Mouse (Mus musculus) frontal cortex, postnatal 10 days (tissue): ENCODE data around the gene Prdm11.

ENCODE experiments used
- DNase-seq, 2 experiments: peaks; one replicate each; pipeline ENCODE4 v3.0.0; 2022; ENCODE audit warnings: low spot score in 2 of 2, mixed read lengths in 1 of 2

Prdm11 gene

DNA sequence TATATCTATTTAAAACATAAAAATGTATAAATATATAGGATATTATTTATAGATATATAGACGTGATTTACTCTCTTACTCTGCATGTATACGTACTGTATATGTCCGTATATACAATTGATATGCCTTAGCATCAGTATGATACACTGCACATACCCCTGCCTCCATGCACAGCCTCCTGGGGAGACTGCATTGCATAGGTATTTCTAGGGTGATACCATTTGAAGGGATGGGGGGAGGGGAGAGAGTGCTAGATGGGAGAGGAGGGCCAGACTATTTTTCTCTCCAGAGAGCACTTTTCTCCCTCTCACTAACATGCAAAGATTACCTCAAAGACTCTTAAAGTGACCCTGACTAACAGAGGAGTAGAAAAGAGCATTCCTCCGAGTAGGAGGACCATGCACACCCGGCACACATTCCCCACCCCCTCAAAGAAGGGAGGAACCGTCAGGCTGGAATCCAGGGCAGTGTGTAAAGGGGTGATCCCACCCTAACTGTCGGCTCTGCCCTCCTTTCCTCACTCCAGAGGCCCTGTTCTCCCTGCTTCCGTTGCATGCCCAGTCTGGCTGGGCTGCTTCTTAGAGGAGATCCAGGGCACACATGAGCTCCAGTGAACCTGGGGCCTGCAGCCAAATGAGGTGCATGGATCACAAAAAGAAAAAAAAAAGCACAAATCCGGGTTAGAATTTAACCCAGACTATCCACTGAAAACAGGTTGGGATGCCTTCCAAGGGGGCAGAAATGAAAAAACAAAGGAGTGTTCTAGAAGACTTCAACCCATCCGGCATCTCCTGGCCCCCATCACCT lies 78.7 kb downstream of the Prdm11 start:
- no peak for DNase-seq

- no peak for DNase-seq
Observed at GRCm38 (mm10) chr2:92966257-92966656, 79.7 kb downstream of the Prdm11 start.

- no peak for DNase-seq
Observed at GRCm38 (mm10) chr2:92964345-92964744, 81.6 kb downstream of the Prdm11 start.

- DNase-seq = no peak
Observed at GRCm38 (mm10) chr2:92958640-92959039, 87.3 kb downstream of the Prdm11 start.

DNA sequence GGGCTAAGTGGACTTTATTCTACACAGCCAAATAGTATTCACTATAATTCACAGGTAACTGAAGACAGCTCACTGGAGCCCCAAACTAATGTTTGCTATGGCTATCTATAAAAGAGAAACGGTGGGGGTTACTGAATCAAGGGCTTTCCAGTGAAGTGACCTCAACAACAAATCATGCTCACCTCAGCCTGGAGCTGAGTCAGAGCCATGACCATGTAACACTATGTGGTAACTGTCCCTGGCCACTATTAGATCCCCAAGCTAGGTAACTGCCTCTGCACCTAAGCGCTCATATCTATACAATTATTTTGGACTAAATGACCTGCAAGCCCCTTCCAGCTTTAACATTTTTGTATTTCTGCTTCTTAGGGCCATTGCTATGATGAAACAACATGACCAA lies 89.0 kb downstream of the Prdm11 start:
- DNase-seq = no peak

GRCm38 (mm10) chr2:92954404-92955114 lies 91.4 kb downstream of the Prdm11 start:
- peak; percentile 48 to 61 for DNase-seq

- DNase-seq = no peak
Observed at GRCm38 (mm10) chr2:92953450-92953849, 92.5 kb downstream of the Prdm11 start.

DNA sequence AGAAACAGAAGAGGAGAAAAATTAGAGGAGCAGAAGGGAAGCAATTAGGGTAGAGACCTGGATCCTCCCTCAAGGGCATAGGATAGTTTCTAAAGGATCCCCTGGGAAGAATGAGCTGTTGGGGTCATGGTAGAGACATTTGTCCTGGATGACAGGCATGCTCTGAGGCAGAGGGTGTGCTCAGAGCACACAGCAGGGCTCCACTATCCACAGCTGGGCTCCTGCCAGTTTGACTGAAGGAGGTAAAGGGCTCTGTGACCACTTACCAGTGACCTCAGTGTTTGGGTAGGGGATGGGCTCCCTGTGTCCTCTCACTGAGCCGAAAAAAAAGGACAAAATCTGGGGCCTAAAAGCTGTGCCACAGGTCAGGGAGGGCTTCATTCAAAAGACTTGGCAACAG lies 96.4 kb downstream of the Prdm11 start:
- DNase-seq = no peak

DNA sequence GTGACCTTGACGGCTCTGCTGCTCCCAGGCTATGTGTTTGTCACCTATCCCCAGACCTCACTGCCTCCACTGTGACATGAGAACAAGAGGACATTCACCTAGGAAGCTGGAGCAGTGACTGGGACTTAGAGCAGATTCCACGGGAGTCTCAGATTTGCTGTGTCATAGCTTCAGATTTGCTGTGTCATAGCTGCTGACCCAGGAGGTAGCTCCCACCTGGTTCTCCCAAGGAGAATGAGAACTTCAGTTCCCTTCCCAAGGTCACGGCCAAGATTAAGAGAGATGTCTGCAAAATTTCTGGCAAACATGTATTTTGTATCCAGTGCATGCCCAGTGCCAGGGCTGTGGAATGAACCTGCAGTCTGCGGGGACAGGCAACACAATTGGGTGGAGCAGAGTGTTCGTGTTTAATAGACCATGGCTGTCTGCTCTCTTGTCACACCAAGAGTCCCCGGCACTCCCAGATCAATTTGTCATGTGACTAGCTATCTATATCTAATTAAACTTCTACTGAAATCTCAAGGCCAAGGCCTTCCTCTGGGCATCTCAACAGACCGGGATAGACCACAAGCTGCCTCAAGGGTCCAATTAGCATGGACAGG lies 97.2 kb downstream of the Prdm11 start:
- DNase-seq = no peak

DNA sequence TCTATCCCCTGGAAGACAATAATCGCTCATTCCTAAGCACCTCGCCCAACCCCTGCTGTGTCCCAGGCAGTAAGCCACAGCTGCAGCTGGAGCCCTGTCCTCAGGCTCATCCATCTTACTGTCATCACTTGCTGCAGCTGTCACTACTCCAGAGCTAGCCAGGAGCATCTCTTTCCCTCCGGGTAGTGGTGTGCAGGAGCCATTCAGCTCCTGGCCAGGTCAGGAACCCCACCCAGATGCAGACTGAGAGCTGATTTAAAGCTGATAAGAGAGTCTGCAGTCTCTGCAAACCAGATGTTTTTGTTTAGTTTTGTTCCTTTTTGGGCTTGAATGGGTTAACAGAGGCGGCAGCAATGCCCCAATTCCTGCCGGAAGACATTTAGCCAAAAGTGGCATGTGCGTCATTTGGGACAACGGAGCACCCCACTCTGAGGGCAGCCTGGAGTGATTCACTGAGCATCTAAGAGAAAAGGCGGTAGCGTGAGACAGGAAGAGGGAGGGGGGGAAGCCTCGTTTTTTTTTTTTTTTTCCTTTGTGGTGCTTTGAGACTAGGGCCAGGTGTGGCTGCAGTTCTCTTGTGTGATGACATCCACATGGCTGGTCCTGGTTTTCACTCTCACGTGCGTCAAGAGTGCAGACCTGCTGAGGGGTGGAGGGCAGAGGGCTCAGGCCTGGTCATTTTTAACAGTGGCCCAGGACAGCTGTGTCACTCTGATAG lies 97.8 kb downstream of the Prdm11 start:
- DNase-seq = no peak

- DNase-seq = no peak
Observed at GRCm38 (mm10) chr2:92945824-92946598, 100.0 kb downstream of the Prdm11 start.

DNA sequence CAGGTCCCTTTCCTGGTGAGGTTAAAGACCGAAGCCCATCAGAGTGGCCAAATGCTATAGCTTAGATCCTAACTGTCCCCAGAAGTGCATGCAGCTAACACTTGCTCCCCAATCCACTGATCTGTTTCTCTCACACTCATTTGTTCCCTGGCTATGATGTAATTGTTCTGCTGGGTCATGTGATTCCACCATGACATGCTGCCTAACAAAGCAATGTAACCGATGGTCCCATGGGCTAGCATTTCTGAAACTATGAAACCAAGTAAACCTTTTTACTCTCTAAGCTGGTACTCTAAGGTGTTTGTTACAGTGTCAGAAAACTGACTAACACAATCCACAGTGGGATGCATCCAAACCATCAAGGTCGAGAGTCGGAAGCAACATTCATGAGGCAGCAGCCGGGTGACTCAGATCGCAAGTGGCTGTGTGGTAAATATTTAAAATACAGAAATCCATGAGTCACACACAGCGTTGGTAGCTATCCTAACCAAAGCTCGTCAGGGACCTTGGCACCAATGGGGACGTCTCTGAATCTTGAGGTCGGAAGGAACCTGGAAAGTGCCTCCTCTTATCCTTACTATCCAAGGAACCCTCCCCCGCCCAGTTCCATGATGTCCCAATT lies 100.7 kb downstream of the Prdm11 start:
- DNase-seq = no peak

- no peak for DNase-seq
Observed at GRCm38 (mm10) chr2:92944356-92944755, 101.6 kb downstream of the Prdm11 start.

- DNase-seq = no peak
Observed at GRCm38 (mm10) chr2:92943406-92943805, 102.6 kb downstream of the Prdm11 start.

GRCm38 (mm10) chr2:92941463-92941862 lies 104.5 kb downstream of the Prdm11 start:
- DNase-seq = no peak

DNA sequence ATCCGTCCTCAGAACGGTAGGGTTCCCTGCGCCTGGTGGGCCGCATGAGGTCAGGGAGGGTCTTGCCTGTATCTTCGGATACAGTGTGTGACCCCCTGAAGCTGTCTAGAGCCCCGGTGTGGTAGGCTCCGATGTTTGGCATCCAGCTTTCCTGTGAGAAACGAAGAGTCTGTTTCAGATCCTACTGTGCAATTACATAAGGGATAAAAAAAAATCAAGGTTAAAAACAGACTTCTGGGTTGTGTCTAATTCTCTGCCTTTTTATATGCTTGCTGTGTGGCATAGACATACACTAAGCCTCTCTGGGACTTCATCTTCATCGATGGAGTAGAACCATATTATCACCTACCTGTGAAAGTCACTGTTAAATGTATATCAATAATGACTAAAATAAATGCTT lies 105.0 kb downstream of the Prdm11 start:
- no peak for DNase-seq

GRCm38 (mm10) chr2:92938827-92939226 lies 107.1 kb downstream of the Prdm11 start:
- no peak for DNase-seq

GRCm38 (mm10) chr2:92938063-92938462 lies 107.9 kb downstream of the Prdm11 start:
- DNase-seq = no peak

- DNase-seq = no peak
Observed at GRCm38 (mm10) chr2:92935483-92935882, 110.5 kb downstream of the Prdm11 start.

GRCm38 (mm10) chr2:92934312-92934982 lies 111.5 kb downstream of the Prdm11 start:
- peak; percentile 55 to 69 for DNase-seq
